Mouse (Mus musculus) liver, embryonic 16.5 days (tissue): ENCODE measurements around the gene Nek5. TPM values are rescaled to one million over a fixed set of nuclear protein-coding genes. Genes with fewer than 3 reads are reported as not detected.

ENCODE experiments used
- ATAC-seq: fragments of 200-750 bp; cut with Nextera tagmentation; 2 replicates; pipeline ENCODE4 v1.8.0; 2017; ENCODE audit warnings: low read depth, mild to moderate bottlenecking, moderate number of reproducible peaks, moderate library complexity
- H3K27ac ChIP-seq: fragments of 300-500 bp; sonication (generic); 2 replicates; pipeline ENCODE4 v1.5.1; 2014; ENCODE audit warnings: mild to moderate bottlenecking, low read length
- H3K27me3 ChIP-seq: fragments of 300-500 bp; sonication (generic); 2 replicates; pipeline ENCODE4 v1.6.1; 2014; ENCODE audit warnings: low read depth, low read length, mixed read lengths; ENCODE audit not compliant: control insufficient read depth, insufficient read depth
- H3K36me3 ChIP-seq: fragments of 300-500 bp; sonication (generic); 2 replicates; pipeline ENCODE4 v1.6.1; 2014; ENCODE audit warnings: mild to moderate bottlenecking; ENCODE audit not compliant: control insufficient read depth, insufficient read depth
- H3K4me1 ChIP-seq: fragments of 300-500 bp; sonication (generic); 2 replicates; pipeline ENCODE4 v1.6.1; 2014; ENCODE audit warnings: low read depth, low read length, mixed read lengths; ENCODE audit not compliant: control insufficient read depth
- H3K4me2 ChIP-seq: fragments of 300-500 bp; sonication (generic); 2 replicates; pipeline ENCODE4 v1.6.1; 2014; ENCODE audit warnings: low read depth, low read length, mixed read lengths
- H3K4me3 ChIP-seq: fragments of 300-500 bp; sonication (generic); 2 replicates; pipeline ENCODE4 v1.5.1; 2014; ENCODE audit warnings: low read depth, mild to moderate bottlenecking, low read length
- H3K9ac ChIP-seq: fragments of 300-500 bp; sonication (generic); 2 replicates; pipeline ENCODE4 v1.6.1; 2014; ENCODE audit warnings: low read depth, low read length
- H3K9me3 ChIP-seq: fragments of 300-500 bp; sonication (generic); replicated peaks from 2 replicates; pipeline ENCODE4 v1.6.1; 2016; ENCODE audit warnings: low read length; ENCODE audit not compliant: control insufficient read depth
- WGBS: fragments of 180-500 bp; shearing (Covaris S2); extraction: QIAGEN DNeasy Blood & Tissue Kit; methylation state at CpG from one replicate; pipeline ENCODE4 v1.1.7; 2014; ENCODE audit not compliant: insufficient replicate concordance; 5-methylcytosine and 5-hydroxymethylcytosine counted together
- polyA plus RNA-seq: library from polyadenylated mRNA; unstranded; fragments of >200 nt; fragmentation: Nextera tagmentation; extraction: Ambion mirVana; gene quantifications from 2 replicates; pipeline ENCODE4 v1.2.1, GENCODE M21; 2015

Nek5 gene
- polyA plus RNA-seq, 1 experiment from 2014 or later = 0.06 TPM

GRCm38 (mm10) chr8:22134078-22134749, 9.4 kb upstream of the Nek5 start:
- peak overlapping the region; percentile 90 for H3K27ac ChIP-seq
- 41% methylated on average over 7 of the region's 7 CpGs for WGBS
- H3K4me1 ChIP-seq = peaks cover 18% of the 10 kb centered on the region
- 0 out of 2 replicates have a peak overlapping the region, but pooled peaks have one; percentile 26 for H3K9ac ChIP-seq
- peak; percentile 98 for ATAC-seq
- no peaks in the 10 kb centered on the region for H3K27me3 ChIP-seq
- H3K4me3 ChIP-seq = peak overlapping the region; percentile 4; the same call in 1 of the 2 replicates
- no peaks in the 10 kb centered on the region for H3K36me3 ChIP-seq
- peak overlapping the region; percentile 52 for H3K4me2 ChIP-seq
- H3K9me3 ChIP-seq = no peaks in the 10 kb centered on the region

GRCm38 (mm10) chr8:22132062-22132461, 7.2 kb upstream of the Nek5 start:
- H3K9me3 ChIP-seq = no peaks in the 10 kb centered on the region
- H3K27me3 ChIP-seq = no peaks in the 10 kb centered on the region
- no peaks in the 10 kb centered on the region for H3K36me3 ChIP-seq
- H3K9ac ChIP-seq = no peak overlapping the region
- no peak for ATAC-seq
- H3K4me1 ChIP-seq = peaks cover 18% of the 10 kb centered on the region
- 83% methylated on average over 12 of the region's 12 CpGs for WGBS
- no peak overlapping the region for H3K4me2 ChIP-seq
- no peak overlapping the region for H3K27ac ChIP-seq
- H3K4me3 ChIP-seq = no peak overlapping the region

GRCm38 (mm10) chr8:22107020-22107419, 17.8 kb downstream of the Nek5 start:
- no peaks in the 10 kb centered on the region for H3K9me3 ChIP-seq
- H3K4me2 ChIP-seq = no peak overlapping the region
- H3K4me3 ChIP-seq = no peak overlapping the region
- 57% methylated on average over 4 of the region's 4 CpGs for WGBS
- no peak for ATAC-seq
- no peaks in the 10 kb centered on the region for H3K36me3 ChIP-seq
- H3K9ac ChIP-seq = no peak overlapping the region
- H3K27ac ChIP-seq = no peak overlapping the region
- no peaks in the 10 kb centered on the region for H3K4me1 ChIP-seq
- no peaks in the 10 kb centered on the region for H3K27me3 ChIP-seq

- Histone ChIP-seq H3K4me2 (no peak overlapping the region), H3K9me3 (no peaks in the 10 kb centered on the region), H3K27me3 (no peaks in the 10 kb centered on the region), H3K4me3 (no peak overlapping the region), H3K36me3 (no peaks in the 10 kb centered on the region), H3K9ac (no peak overlapping the region), H3K27ac (no peak overlapping the region), H3K4me1 (no peaks in the 10 kb centered on the region)
- WGBS = 44% methylated on average over 8 of the region's 8 CpGs
- ATAC-seq = no peak
These were observed 33.3 kb downstream of the Nek5 start for GRCm38 (mm10) chr8:22091568-22091967.

GRCm38 (mm10) chr8:22089226-22089625, 35.6 kb downstream of the Nek5 start:
- ATAC-seq = no peak
- H3K4me1 ChIP-seq = no peaks in the 10 kb centered on the region
- H3K4me3 ChIP-seq = no peak overlapping the region
- no peaks in the 10 kb centered on the region for H3K36me3 ChIP-seq
- H3K27ac ChIP-seq = no peak overlapping the region
- no peak overlapping the region for H3K4me2 ChIP-seq
- H3K9me3 ChIP-seq = no peaks in the 10 kb centered on the region
- 78% methylated on average over 4 of the region's 4 CpGs for WGBS
- no peaks in the 10 kb centered on the region for H3K27me3 ChIP-seq
- no peak overlapping the region for H3K9ac ChIP-seq

- no peak overlapping the region for H3K4me2 ChIP-seq
- 55% methylated on average over 9 of the region's 9 CpGs for WGBS
These were observed 45.4 kb downstream of the Nek5 start for GRCm38 (mm10) chr8:22079313-22080007.

GRCm38 (mm10) chr8:22061126-22061525, 63.7 kb downstream of the Nek5 start:
- Histone ChIP-seq H3K27me3 (no peaks in the 10 kb centered on the region), H3K4me3 (peak overlapping the region; percentile 80), H3K9ac (peak overlapping the region; percentile 69), H3K27ac (no peak overlapping the region), H3K4me2 (peak overlapping the region; percentile 84), H3K9me3 (peaks cover 3% of the 10 kb centered on the region; the same call in 1 of the 2 replicates), H3K4me1 (peaks cover 34% of the 10 kb centered on the region), H3K36me3 (peaks cover 13% of the 10 kb centered on the region)
- WGBS = 5% methylated on average over 3 of the region's 3 CpGs
- ATAC-seq = no peak

More at GRCm38 (mm10) chr8:22079313-22080007, 45.4 kb downstream of the Nek5 start:
- no peak for ATAC-seq
- Histone ChIP-seq H3K36me3 (no peaks in the 10 kb centered on the region), H3K9me3 (no peaks in the 10 kb centered on the region), H3K4me3 (no peak overlapping the region), H3K27ac (no peak overlapping the region), H3K4me1 (no peaks in the 10 kb centered on the region), H3K27me3 (no peaks in the 10 kb centered on the region), H3K9ac (no peak overlapping the region)

GRCm38 (mm10) chr8:22060446-22060889, 64.4 kb downstream of the Nek5 start, which contains the start of gene Alg11:
TSS of gene Alg11 (plus strand) at chr8:22060721.
- H3K4me2 ChIP-seq = peak within 1 kb of the TSS; percentile 84
- H3K27ac ChIP-seq = peak within 1 kb of the TSS; percentile 89
- no peaks in the 10 kb centered on the region for H3K27me3 ChIP-seq
- no peaks in the 10 kb centered on the region for H3K9me3 ChIP-seq
- peak; percentile 98 for ATAC-seq
- H3K4me1 ChIP-seq = peaks cover 40% of the 10 kb centered on the region
- peak within 1 kb of the TSS; percentile 80 for H3K4me3 ChIP-seq
- peak within 1 kb of the TSS; percentile 86 for H3K9ac ChIP-seq
- under 1% methylated on average over 28 of the region's 36 CpGs for WGBS
- peaks cover 7% of the 10 kb centered on the region for H3K36me3 ChIP-seq
